Mouse (Mus musculus) natural killer cell, adult 2 months (primary cell): ENCODE data around the gene Kcnc4.

Experiments used
- DNase-seq, 2 experiments: peaks; one replicate each; pipeline ENCODE4 v3.0.0; 2022; ENCODE audit warnings: low spot score in 2 of 2

Gene Kcnc4

DNA sequence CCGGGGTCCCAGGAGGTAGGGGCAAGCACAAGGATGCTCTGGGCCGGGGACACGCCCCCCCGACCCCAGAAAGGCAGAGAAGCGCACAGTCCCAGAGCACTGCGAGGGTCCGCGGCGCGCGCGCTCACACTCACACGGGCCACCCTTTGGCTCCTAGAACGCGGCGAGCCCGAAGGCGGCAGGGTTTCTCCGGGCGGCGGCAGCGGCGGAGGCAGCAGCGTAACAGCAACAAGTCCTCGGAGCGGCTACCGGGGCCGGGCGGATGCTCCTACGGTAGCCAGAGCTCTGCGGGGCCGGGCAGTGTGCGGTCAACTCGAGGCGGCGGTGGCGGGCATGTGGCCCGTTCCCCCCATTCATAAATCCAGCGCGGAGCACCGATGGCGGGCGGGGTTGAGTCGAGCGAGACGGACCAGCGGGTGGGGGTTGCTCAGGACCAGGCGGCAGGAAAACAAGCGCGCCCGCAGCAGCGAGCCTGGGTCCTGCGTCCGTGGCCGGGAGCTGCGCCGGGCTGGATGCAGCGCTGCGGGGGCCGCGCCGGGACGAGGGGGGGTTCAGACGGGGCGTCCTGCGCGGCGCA is at the start of gene Kcnc4:
Kcnc4 (minus strand) TSS at position 357 of the 577 bp plus-strand sequence.
- DNase-seq = no peak

DNA sequence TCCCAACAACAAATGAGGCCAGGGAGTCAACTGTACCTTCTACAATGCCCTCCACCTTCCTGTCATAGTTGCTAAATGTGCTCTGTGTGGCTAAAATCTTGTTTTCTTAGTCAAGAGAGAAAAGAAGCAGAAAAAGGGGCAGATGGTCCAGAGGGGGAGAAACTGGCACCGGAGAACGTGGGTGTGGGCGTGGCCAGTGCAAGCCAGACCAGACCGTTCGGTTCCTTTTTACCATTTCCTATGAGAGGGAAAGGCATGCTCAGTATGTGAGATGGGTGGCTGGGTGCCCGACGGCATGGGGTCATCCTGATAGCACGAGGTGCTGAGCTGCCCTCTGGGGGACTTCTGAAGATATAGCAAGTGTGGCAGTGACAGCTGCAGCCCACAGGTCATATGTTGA is 49.3 kb upstream of the Kcnc4 start:
- no peak for DNase-seq

DNA sequence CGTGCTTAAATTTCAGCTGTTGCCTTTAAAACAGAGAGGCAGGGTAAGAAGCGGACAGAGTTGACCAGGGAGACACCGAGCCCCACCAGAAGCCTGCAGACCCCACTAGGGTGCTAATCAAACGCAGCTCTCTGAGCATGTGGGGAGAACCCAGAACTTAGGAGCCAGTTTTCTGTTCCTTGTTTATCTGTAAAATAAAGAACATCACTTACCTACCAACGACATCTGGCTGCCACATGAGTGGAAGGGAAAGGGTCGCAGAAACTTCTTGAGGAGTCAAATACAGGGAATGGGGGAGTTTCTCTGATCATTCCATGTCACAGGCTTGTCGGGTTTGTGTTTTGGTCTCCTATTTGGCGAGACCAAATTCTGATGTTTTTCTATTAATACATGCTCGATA is 48.6 kb upstream of the Kcnc4 start:
- no peak for DNase-seq

DNA sequence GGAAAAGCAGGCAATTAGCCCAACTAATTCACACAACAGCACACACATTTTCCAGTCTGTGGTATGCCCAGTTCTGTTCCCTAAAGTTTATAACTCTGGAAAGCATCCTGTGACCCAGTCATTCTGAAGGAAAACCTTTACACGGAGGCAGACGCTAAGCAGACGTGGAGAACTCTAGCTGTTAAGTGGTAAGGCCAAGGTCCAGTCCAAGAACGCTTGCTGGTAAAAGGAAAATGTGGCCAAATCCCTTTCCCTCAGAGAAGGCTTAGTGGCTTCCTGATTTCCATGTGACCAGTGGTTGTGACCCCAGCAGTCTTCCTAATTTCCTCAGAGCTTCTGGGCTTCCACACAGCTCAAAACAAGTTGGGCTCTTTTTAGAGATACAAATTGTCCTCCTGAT is 47.2 kb upstream of the Kcnc4 start:
- DNase-seq = no peak

DNA sequence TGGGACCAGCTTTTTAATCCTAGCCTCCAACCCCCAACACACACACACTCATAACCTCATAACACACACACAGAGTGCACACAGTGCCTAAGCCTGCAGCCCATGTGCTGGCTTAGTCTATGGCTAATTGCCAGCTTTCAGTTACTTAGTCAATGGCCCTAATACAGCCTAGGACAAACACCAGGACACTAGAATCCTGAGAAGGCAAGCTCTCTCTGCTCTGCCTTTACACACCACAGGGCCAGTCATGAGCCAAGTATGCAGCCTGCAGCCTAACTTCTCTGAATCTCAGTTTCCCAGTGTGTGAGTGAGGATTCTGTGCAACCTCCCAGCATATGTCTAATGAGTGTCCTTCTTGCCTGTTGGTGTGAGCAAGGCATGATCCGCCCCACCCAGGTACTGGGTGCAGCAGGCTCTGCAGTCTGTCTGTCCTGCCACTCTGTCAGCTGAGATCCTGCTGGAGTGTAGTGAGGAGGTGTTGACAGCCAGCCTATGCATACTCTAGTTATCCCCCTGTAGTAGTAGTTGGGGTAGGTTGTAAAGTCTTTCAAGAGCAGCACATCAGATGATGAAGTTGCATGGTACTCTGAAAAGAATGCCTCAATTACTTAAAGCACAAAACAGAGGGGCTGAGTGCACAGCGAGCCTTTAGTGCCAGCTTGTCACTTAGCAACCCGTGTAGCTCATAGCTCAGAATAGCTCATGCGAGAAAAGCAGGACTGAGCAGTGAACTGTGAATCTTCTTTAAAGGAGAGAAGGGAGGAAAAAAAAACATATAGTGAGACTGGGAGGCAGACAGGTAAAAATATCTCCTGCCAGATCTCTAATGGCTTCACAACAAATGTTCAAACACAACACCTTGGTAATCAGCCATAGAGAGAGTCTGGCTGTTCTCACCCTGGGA is 46.4 kb upstream of the Kcnc4 start:
- no peak for DNase-seq

DNA sequence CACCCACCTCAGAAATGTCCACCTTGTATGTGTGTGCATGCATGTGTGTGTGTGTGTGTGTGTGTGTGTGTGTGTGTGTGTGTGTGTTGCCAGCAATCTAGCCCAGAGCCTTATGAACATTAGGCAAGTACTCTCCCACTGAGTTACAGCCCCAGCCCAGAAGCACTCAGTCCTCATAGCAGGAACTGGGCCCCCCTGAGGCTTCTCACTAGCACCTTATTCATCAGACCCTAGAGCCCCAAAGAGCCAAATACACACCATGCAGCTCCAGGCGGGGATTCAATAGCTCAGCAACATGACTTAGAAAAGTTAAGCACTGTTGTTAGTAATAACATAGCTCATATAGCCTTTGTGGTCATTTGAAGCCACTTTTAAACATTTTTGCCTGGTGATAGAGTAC is 45.2 kb upstream of the Kcnc4 start:
- DNase-seq = no peak

DNA sequence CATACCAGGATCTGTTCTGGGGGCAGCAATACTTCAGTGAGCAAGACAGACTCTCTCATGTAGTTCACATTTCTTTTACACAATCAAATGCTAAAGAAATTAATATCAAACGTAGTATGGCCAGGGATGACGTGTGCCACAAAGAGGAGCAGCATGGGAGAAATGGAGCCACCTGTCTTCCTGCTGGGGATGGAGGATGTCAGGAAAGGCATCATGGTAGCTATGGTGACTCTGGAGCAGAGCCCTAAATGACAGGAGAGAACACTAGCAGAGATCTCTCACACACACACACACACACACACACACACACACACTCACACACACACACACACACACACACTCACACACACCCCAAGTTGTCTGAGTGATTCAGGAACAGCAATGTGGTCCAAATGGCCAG is 44.4 kb upstream of the Kcnc4 start:
- no peak for DNase-seq

DNA sequence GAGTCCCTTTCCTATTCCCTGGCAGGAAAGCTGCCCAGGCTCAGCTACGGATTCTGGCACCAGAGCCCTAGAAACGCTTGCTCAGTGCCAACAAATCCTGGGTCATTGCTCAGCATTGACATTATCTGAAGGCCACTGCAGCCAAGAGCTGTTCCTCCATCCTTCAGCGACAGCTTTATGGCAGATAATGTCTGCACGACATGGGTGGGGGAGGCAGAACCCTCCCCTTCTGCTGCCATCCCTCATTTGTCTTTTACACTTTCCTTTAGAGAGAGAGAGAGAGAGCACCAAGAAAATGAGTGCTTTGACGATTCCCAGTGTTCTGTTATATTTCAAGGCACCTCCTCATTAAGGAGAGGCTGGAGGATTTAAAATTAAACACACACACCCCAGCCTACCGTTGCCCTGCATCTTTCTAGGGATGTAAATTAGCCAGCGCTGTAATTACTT is 42.4 kb upstream of the Kcnc4 start:
- no peak for DNase-seq

DNA sequence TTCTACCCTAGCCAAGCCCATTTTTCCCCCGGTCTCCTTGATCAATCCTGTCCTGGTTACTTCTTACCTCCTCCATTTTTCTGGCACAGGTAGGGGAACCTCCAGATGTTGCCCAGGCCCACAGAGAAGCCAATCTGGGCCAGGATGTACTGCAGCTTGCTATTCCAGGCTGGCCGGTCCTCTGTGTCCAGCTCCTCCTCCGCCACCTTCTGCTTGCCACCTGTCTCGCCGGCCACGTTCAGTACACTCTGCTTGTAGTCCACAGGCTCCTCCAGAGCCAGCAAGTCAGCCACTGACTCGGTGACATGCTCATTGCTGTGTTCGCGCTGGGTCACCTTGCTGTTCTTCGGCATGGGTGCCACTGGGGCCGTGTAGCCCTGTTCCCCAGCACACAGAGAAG is 40.9 kb upstream of the Kcnc4 start:
- DNase-seq = no peak

DNA sequence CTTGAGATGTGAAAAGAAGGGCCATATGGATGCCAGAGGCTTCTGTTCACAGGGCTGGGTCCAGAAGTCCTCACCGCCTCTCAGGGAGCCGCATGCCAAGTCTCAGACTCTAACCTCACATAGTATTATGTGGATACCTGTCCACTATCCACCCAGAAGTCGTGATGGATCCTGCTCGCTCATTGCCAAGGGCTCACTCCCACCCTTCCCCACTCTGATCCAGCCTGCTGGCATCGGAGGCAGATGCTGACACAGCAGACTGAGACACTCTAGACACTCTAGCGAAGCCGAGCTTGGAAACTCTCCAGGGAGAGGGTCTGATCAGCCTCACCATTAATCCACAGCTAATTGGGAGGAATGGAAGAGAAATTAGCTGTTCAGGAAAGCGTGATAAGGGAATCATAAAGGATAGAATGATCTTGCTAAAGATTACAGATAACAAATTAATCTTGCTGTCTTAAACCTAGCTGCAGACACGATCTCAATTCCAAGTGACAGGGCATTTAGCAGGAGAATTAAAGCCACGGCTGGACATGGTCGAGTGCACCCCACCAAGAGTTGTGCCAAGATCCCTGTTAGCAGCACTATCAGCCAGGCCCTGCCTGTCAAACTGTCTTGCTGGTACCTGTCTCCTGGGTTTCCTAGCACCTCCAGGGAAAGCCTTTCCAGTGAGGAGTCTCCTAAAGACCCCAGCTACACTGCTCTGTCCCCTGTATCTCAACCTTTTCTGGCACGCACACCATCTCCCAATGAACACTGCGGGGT is 36.9 kb upstream of the Kcnc4 start:
- DNase-seq = no peak

DNA sequence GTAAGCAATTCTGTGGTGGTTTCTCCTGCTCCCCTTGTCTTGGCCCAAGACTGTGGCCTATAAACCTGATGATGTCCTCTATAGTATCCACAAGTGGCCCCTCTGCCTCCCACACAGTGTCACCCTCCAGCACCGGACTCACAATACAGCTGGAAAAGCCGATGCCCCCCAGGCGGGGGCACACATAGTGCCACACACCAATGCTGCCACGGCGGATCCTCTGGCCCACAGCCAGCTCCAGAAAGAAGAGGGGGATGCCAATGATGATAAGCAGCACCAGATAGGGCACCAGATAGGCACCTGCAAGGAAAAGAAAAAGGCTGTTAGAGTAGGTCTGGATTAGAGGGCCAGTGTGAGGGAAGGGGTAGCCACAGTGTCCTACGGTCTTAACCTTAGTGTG is 36.2 kb upstream of the Kcnc4 start:
- no peak for DNase-seq

DNA sequence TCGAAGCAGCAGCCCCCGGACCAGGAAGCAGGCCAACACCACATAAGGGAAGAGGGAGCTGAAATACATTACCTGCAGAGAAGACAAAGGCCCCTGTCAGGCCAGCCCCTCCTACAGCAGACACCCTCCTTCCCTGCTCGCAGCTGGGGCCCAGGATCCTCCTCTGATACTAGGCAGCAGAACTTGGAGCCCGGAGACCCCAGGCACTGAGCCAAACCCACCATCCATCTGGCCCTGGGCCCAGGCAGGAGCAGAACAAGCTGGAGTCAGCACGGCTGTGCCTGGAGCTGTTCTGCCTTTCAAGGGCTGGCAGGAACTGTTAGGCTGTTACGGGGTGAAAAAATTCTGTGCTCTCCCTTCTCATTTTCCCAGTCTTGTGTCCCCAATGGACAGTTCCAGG is 32.1 kb upstream of the Kcnc4 start:
- no peak for DNase-seq

DNA sequence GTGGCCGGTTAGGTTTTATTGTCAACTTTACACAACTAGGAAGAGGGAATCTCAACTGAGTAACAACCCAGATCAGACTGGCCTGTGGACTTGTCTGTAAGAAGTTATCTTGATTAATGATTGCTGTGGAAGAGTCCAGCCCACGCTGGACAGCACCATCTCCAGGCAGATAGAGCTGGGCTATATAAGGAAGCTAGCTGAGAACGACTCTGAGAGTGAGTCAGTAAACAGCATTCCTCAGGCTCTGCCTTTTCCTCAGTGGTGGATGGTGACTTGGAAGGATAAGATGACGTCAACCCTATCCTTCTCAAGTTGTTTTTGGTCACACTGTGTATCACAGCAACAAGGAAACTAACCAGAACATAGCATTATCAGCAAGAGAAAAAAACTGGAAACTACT is 29.3 kb upstream of the Kcnc4 start:
- no peak for DNase-seq

DNA sequence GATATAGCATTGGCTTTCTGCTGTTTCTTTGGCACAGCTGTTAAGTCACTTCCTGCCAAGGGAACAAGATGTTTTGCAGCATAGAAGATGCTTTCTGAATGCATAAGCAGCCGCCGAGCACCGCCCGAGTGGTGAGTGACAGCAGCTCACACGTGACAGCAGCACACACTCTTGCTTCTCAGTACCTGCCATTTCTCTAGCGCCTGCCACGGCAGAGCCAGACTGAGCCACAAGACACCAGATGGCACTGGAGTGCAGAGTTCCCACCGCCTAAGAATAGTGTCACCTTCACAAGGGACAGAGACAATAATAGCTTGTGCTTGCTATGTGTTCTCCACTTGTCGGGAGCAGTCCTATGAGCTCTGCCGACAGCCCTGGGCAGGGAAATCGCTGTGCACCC is 23.9 kb upstream of the Kcnc4 start:
- no peak for DNase-seq

DNA sequence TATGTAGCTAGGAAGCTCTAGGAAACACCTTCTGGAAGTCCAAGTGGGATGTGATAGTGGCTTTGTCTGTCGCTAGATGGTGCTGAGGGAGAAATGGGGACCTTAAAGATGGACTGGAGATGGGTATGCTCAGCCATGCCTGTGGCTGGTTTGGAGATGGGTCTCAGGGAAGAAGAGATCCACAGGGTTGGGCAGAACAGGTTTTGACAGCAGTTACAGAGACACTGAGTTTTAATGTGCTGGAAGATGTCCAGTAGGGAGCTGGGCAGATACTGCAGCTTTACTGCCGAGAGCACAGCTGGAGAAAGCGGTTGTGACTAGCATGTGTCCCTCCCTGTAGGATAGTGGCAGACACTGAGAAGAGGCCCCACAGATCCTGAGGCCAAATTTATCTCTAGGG is 21.3 kb upstream of the Kcnc4 start:
- DNase-seq = no peak

DNA sequence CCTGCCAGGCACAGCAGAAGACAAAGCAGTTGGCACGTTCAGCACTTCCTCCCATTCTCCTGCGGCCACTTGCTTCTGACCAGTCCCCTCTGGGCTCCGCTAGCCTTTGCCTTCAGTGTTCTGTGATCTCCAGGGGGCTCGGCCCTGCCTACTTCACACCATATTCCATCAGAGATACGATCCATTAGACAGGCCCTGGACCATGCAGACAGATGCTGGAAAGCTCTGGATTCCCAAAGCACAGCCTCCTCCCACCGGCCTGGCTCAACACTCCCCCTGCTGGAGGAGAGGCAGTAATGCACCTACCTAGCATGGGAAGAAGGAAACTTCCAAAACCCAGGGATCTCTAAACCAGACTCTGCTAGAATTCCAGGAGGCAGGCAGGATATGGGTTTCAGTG is 12.8 kb upstream of the Kcnc4 start:
- peak in 1 of 2 experiments; percentile 13 for DNase-seq

DNA sequence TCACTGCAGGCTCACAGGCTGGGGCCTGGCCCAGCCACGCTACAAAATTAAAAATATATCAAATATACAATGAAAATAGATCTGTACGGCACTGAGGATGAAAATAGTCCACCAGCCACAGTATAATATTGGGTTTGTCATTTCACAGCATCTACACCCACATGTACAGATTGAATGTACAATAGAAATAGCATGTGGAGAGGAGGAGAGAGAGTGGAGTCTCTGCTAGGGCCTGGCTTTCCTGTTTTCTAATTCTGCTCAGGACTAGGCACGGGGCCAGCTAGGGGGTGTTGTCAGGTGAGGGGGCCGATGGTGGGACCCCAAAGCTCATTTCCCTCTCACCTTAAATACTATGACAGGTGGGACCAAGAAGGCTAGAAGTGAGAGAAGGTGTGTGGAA is 9.7 kb upstream of the Kcnc4 start:
- no peak for DNase-seq

DNA sequence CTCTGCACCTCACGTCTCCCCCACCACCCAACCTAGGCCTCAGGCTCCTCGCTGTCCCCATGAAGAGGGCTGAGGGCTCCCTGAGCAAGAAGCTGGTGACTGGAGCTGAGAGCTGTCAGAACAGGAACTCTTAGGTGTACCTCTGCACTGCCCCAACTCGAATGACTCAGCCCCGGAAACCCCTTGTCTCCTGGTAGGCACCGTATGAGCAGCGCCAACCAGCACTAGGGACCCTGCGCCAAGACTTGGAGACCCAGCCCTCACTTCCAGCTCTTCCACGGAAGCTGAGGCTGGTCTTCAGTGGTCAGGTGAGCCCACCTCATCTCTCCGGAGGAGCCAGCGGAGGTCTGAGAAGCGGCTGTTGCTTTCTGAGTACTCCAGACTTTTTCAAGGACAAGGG is 8.8 kb upstream of the Kcnc4 start:
- no peak for DNase-seq

DNA sequence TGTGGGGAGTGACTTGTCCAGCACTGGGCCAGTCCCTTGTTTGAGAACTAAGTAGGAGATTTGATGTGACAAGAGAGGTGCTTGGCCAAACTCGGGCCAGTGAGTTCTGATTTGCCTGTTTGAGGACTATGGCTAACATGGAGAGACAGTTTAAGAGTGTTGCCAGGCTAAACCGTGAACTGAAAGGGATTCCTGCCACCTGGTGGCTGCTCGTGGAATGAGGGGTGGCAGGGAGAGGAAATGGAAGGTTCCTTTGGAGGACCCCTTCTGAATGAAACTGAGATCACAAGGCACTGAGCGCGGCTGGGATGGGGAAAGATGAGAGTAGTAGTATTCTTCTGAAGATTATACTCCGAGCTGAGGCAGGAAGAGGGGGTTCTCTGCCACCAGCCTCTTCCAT is 7.2 kb upstream of the Kcnc4 start:
- peak; percentile 26 to 32 for DNase-seq

DNA sequence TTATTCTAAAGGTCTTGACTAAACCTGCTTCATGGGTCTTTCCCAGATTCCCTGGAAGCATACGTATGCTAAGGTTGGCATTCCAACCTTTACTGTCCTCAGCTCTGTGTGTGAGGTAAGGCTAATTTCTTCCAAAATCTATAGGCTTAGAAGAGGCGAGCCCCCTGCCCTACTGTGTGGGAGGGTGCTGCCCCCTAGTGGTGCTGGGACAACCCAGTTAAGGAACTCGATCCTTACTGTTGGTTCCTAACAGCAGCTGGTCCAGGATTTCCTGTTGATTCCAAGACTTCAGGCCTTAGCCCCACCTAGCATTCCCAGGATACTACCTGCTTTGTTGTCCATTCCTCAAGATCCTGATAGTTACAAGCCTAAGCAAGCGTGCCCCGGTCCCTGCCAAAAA is 2.8 kb upstream of the Kcnc4 start:
- peak; percentile 14 to 33 for DNase-seq

DNA sequence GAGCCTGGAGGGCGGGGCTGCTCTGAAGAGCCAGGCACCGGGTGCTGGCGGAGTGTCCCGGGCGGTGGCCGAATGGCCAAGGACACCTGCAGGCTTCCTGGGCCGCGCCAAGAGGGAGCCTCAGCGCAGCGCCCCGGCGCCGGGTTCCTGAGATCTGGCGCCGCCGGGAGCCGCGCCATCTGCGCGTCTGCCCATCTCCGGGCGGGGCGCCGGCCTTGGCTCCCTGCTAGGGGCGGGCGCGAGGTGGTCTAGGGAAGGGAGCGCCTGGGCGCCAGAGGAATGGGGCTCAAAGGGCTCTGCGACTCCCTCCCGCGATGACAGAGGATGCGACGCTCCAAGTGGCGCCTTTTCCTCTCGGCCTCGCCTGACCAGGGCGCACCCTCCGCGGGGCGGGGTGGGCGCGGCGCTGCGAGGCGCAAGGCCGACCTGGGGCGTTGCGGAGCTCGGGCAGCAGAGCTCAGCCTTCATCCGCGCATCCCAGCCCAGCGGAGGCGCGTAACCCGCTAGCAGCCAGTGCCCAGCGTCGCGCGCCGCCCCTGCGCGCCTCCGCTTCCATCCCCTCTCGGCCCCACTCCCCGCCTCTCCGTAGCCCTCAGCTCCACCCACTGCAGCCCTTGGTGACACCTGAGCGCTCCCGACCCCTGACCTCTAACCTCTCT is 550 bp upstream of the Kcnc4 start:
- DNase-seq = no peak

DNA sequence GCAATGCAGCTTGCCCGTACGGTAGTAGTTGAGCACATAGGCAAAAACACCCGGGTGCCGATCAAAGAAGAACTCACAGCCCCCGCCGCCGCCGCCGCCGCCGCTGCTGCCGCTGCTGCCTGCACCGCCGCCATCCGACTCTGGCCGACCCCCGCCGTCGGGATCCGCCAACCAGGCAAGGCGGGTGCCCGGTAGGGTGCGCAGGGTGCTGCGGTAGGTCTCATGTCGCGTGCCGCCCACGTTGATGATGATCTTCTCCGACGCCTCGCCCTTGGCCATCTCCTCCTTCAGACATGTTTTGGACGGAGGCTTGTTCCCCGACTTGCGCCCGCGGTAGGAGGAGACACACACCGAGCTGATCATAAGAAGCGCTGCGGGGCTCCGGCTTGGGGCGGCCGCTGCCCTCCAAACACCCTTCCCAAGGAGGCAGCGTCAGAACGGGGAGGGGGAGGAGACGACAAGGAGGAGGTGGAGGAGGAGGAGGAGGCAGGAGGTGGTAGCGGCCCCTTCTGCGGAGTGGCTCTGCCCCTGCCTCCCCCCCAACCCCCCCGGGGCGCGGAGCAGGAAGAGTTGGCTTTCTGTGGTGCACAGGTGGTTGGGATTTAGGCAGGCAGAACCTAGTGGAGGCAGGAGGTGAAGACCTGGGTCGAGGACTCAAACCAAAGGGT is 690 bp downstream of the Kcnc4 start:
- DNase-seq = no peak
